Mouse (Mus musculus) Patski (cell line): ENCODE measurements around the gene Pcgf1. TPM values are rescaled to one million over a fixed set of nuclear protein-coding genes. Genes with fewer than 3 reads are reported as not detected.

Experiments
- ATAC-seq: fragments of 100-300 bp; one replicate; pipeline ENCODE4 v1.8.0; 2021
- CTCF ChIA-PET: fragments of 350-600 bp; sonication (Branson Sonifier 250); formaldehyde crosslinking; loops from one replicate; lab custom pipeline; 2022; ENCODE audit warnings: inconsistent platforms; lab: Charles Lee
- POLR2A ChIA-PET: fragments of 350-600 bp; sonication (Branson Sonifier 250); formaldehyde crosslinking; loops from one replicate; lab custom pipeline; 2022; ENCODE audit warnings: antibody characterized with exemption, inconsistent platforms; lab: Charles Lee
- DNase-seq: peaks from one replicate; pipeline ENCODE4 v3.0.0-alpha.2; 2011; ENCODE audit warnings: low read depth, low spot score
- H3K27me3 ChIP-seq: fragments of 371-371 bp; one replicate; pipeline ENCODE4 v1.5.1; 2021
- CTCF ChIP-seq: fragments of 100-300 bp; IDR thresholded peaks from one replicate; pipeline ENCODE4 v1.5.1; 2021
- in situ Hi-C: fragments of 300-500 bp; cut with MboI; formaldehyde crosslinking; loops from 3 replicates; pipeline ENCODE4 v1.11.1; 2018; ENCODE audit warnings: low pct_unique_long_range_greater_than_20kb, mixed read lengths
- polyA plus RNA-seq: library from polyadenylated mRNA; unstranded; gene quantifications from one replicate; pipeline ENCODE4 v1.2.3, GENCODE M21; 2021

Pcgf1 gene
- polyA plus RNA-seq, 1 experiment from 2014 or later, result 19.7 TPM

DNA sequence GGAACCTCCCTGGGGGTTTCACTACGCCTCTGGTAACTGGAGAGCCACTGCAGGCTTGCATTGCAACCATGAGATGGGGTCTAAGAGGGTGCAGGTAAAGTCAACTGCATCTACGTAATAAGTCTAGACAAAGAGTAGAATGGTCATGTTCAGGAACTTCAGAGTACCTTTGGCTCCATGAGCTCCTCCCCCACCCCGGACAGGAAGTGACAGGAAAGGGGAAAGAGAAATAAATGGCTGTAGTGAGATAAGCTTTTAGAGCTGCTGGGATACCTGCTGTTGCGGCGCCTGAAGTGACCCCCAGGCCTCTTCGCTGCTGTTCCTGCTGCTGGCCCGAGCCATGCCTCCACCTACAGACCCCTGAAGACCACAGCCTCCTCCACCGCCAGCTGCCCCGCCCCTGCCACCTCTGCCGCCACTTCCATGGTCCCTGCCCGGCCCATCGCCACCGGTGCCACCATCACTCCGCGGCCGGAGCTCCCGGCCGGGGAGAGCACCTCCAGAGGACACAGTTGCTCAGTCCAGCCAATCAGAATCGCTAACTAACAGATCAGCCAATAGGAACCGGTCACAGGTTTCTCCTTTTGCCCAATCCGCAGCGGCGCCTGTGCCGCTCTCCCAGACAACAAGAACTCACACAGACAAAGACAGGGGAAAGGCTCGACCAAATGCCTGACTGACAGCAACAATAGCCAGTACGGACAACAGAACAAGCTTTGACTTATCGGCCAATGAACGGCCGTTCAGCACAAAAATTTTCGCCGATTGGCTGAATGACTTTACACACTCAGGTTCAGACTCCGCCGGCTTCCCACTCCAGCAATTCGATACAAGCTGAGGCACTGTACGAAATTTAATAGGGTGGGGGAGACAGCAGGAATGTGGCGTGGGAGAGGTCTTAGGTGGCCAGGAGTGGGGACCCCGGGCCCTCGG is 43.5 kb downstream of the Pcgf1 start, which contains the start of gene Wbp1:
Wbp1 (minus strand) TSS at position 630 of the 933 bp plus-strand sequence.
- DNase-seq (peak; percentile 99), ATAC-seq (peak; percentile 96)
- in situ Hi-C loops, result no loop called here
- no peaks in the 10 kb centered on the region for H3K27me3 ChIP-seq
- no peak for TF ChIP-seq CTCF
- POLR2A ChIA-PET, result interaction anchor here (0.6 to 2.4 kb wide), 6 partner anchors 11 to 153 kb away, joined by 3 to 11 read pairs (median 6); partner anchors contain the start of genes 1700003E16Rik, Rtkn and Wdr54
- CTCF ChIA-PET, result interaction anchor here (1.2 to 1.4 kb wide), 5 partner anchors 25 to 124 kb away, joined by 3 to 6 read pairs (median 3); no protein-coding TSS in a partner anchor

- peak; percentile 3 for ATAC-seq
- no peak for DNase-seq
These were observed 44.4 kb downstream of the Pcgf1 start for GRCm38 (mm10) chr6:83121863-83122710.

GRCm38 (mm10) chr6:83122961-83123360 is 45.3 kb downstream of the Pcgf1 start:
- TF ChIP-seq CTCF, result no peak
- no peak for ATAC-seq
- DNase-seq, result no peak
- ChIA-PET POLR2A (interaction anchor here (0.7 to 1.4 kb wide), 2 partner anchors 14 to 26 kb away, joined by 7 read pairs; no protein-coding TSS in a partner anchor), CTCF (interaction anchor here (1.3 to 3.0 kb wide), 2 partner anchors 14 to 126 kb away, joined by 3 to 10 read pairs; no protein-coding TSS in a partner anchor)
- no peaks in the 10 kb centered on the region for H3K27me3 ChIP-seq
- in situ Hi-C loops, result no loop called here

More at GRCm38 (mm10) chr6:83121863-83122710, 44.4 kb downstream of the Pcgf1 start:
- CTCF ChIA-PET, result interaction anchor here (1.2 to 3.0 kb wide), 6 partner anchors 15 to 125 kb away, joined by 3 to 10 read pairs (median 3); no protein-coding TSS in a partner anchor
- no peaks in the 10 kb centered on the region for H3K27me3 ChIP-seq
- POLR2A ChIA-PET, result interaction anchor here (0.9 to 2.4 kb wide), 5 partner anchors 12 to 44 kb away, joined by 3 to 11 read pairs (median 7); partner anchors contain the start of genes 1700003E16Rik and Wdr54
- no peak for TF ChIP-seq CTCF
- in situ Hi-C loops, result no loop called here

- no peaks in the 10 kb centered on the region for H3K27me3 ChIP-seq
- in situ Hi-C loops, result no loop called here
- ChIA-PET CTCF (interaction anchor here (3.0 kb wide), 1 partner anchor 128 kb away, joined by 10 read pairs; no protein-coding TSS in a partner anchor), POLR2A (interaction anchor here (0.6 to 1.1 kb wide), 5 partner anchors 8 to 501 kb away, joined by 3 to 6 read pairs (median 3); no protein-coding TSS in a partner anchor)
- TF ChIP-seq CTCF, result no peak
- ATAC-seq, result no peak
- DNase-seq, result peak; percentile 84
These were observed 47.2 kb downstream of the Pcgf1 start for GRCm38 (mm10) chr6:83124851-83125312.

DNA sequence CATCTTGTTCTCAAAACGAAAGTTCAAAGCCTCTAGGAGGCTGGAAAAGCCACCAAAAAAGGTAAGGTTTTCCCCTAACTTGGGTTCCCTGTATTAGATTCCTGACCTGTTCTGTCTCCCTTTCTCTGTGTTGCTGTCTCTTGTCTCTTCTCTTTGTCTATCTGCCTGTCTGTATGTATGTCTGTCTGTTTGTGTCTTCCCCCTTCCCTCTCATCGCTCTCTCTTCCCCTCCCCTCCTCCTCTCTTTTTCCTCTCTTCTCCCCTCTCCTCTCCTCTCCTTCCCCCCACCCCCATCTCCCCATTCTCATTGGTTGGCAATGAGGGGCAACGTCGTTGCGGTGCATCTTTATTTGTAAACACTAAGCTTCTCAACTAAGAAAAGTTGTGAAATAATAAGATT is 47.7 kb downstream of the Pcgf1 start, which contains the start of gene Ino80b:
Ino80b (minus strand) TSS at position 101 of the 400 bp plus-strand sequence.
- ChIA-PET POLR2A (interaction anchor here (0.6 to 0.9 kb wide), 2 partner anchors 28 to 153 kb away, joined by 3 to 4 read pairs; no protein-coding TSS in a partner anchor), CTCF (no interaction called here)
- TF ChIP-seq CTCF, result no peak
- no peak for DNase-seq
- ATAC-seq, result no peak
- H3K27me3 ChIP-seq, result no peaks in the 10 kb centered on the region
- in situ Hi-C loops, result no loop called here

GRCm38 (mm10) chr6:83127419-83127818 is 49.8 kb downstream of the Pcgf1 start:
- ATAC-seq, result no peak
- POLR2A ChIA-PET, result no interaction called here
- CTCF ChIA-PET, result no interaction called here
- TF ChIP-seq CTCF, result no peak
- DNase-seq, result no peak
- in situ Hi-C loops, result no loop called here
- H3K27me3 ChIP-seq, result no peaks in the 10 kb centered on the region

Other genes with a start within 250 kb of the Pcgf1 start
- gene Sema4f, start 138.1 kb upstream of the Pcgf1 start, polyA plus RNA-seq, result 2.1 TPM
- not detected for gene M1ap, start 131.0 kb upstream of the Pcgf1 start, polyA plus RNA-seq
- gene Dok1, start 44.4 kb upstream of the Pcgf1 start, polyA plus RNA-seq, result 17.9 TPM
- gene Loxl3, start 43.7 kb upstream of the Pcgf1 start, polyA plus RNA-seq, result 2.5 TPM
- gene Aup1, start 23.3 kb upstream of the Pcgf1 start, polyA plus RNA-seq, result 160 TPM
- 63.1 TPM for gene Htra2, start 22.6 kb upstream of the Pcgf1 start, polyA plus RNA-seq
- gene Dqx1, start 20.0 kb upstream of the Pcgf1 start, polyA plus RNA-seq, result 0.51 TPM
- gene Tlx2, start 7.6 kb upstream of the Pcgf1 start, polyA plus RNA-seq, result 0.24 TPM
- 0.51 TPM for gene Lbx2, start 8.5 kb downstream of the Pcgf1 start, polyA plus RNA-seq
- 3.5 TPM for gene Ccdc142, start 23.7 kb downstream of the Pcgf1 start, polyA plus RNA-seq
- gene Gm42688, start 23.7 kb downstream of the Pcgf1 start, polyA plus RNA-seq, result 3.7 TPM
- gene Mrpl53, start 31.2 kb downstream of the Pcgf1 start, polyA plus RNA-seq, result 93.4 TPM
- 34.6 TPM for gene Mogs, start 37.6 kb downstream of the Pcgf1 start, polyA plus RNA-seq
- gene Wbp1, start 43.7 kb downstream of the Pcgf1 start, polyA plus RNA-seq, result 95.1 TPM
- 46.4 TPM for gene Ino80b, start 47.6 kb downstream of the Pcgf1 start, polyA plus RNA-seq
- 16.3 TPM for gene Rtkn, start 57.6 kb downstream of the Pcgf1 start, polyA plus RNA-seq
- 18.9 TPM for gene Wdr54, start 78.5 kb downstream of the Pcgf1 start, polyA plus RNA-seq
- gene 1700003E16Rik, start 78.5 kb downstream of the Pcgf1 start, polyA plus RNA-seq, result 5.9 TPM
- 121 TPM for gene Dctn1, start 88.1 kb downstream of the Pcgf1 start, polyA plus RNA-seq
- 0.04 TPM for gene Slc4a5, start 142.0 kb downstream of the Pcgf1 start, polyA plus RNA-seq
- 117 TPM for gene Mthfd2, start 248.0 kb downstream of the Pcgf1 start, polyA plus RNA-seq
- 90.6 TPM for gene Mob1a, start 248.1 kb downstream of the Pcgf1 start, polyA plus RNA-seq